Mouse (Mus musculus): ENCODE measurements around the gene Fbxl16.

Gene Fbxl16

GRCm38 (mm10) chr17:25828712-25829557, 20.1 kb downstream of the Fbxl16 start, which contains the start of gene Jmjd8:
TSS of gene Jmjd8 (plus strand) at chr17:25828867.
- no peak for DNase-seq (ENCODE audit: low read depth, low spot score)

DNA sequence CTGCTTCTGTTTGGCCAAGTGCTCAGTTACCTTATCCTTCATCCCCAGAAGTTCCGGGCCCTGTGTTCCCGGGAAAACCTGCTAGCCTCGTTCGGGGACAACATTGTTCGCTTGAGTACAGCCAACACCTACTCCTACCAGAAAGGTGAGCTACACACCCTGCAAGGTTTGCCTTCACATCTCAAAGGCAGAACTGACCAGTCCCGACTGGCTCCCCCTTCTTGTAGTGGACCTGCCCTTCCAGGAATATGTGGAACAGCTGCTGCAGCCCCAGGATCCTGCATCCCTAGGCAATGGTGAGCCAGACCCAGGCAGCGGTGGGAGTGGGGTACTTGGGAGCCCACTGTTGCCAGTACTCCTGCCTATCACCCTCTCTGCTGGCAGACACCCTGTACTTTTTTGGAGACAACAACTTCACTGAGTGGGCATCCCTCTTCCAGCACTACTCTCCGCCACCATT, 20.7 kb downstream of the Fbxl16 start:
- DNase-seq (ENCODE audit: low read depth, low spot score) = no peak

- DNase-seq (ENCODE audit: low read depth, low spot score) = no peak
Measured at GRCm38 (mm10) chr17:25830200-25830753, 21.4 kb downstream of the Fbxl16 start.

DNA sequence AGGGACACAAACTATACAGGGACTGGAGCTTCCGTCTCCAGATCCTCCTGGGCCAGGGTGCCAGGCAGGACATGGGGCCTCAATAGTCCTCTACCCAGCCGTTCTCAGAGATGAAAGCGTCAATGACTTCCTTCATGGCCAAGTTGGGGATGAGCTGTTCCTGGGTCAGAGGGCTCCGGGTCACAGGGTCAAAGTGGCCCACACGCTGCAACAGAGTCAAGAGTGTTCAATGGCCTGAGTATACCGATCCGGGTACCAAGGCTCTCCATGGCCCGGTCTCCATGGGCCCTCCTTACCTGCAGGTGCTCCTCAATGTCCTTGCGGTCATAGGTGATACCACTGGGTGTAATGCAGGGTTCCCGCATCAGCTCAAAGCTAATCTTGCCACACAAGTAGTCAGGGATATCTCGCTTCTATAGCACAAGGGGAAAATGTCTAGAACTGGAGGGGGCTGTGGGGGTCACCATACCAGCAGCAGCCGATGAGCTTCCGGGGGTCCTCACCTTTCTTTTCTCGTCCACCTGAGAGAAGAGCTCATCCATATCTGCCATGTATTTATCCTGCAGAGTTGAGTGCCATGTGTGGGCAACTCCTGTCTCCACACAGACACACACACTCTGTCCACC, 22.0 kb downstream of the Fbxl16 start:
- no peak for DNase-seq (ENCODE audit: low read depth, low spot score)

DNA sequence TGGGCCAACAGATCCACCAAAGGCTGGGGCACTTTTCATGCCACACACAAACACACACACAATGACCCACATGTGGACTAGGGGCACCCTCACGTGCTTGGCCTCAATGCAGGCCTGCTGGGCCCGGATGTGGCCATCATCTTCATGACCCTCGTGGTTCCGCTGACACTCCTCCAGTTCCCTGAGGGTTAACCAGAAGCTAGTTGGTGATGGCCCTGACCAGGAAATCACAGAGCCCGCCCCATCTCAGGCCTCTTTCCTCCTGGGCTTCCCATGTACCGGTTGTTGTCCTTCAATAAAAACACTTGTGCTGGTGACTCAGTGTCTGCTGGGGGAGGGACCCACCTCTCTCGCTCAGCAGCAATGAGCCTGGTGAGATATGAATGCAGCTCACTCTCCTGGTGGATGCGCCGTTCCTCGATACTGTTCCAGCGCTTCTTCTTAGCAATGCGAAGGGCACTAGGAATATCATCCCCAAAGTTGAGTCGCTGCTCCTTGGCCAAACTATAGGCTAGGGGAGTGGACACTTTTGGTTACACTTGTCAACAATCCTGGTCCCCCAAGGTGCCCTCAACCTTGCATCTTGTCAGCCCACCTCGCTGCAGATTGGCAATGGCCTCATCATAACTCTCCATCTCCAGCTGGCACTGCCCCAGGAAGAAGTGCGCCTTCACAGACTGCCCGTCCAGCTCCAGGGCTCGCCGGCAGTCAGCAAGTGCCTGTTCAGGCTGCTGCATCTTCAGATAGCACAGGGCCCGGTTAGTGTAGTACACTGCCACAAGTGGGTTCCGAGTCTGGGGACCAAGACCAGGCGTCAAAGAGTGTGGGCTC, 22.8 kb downstream of the Fbxl16 start:
- no peak for DNase-seq (ENCODE audit: low read depth, low spot score)

DNA sequence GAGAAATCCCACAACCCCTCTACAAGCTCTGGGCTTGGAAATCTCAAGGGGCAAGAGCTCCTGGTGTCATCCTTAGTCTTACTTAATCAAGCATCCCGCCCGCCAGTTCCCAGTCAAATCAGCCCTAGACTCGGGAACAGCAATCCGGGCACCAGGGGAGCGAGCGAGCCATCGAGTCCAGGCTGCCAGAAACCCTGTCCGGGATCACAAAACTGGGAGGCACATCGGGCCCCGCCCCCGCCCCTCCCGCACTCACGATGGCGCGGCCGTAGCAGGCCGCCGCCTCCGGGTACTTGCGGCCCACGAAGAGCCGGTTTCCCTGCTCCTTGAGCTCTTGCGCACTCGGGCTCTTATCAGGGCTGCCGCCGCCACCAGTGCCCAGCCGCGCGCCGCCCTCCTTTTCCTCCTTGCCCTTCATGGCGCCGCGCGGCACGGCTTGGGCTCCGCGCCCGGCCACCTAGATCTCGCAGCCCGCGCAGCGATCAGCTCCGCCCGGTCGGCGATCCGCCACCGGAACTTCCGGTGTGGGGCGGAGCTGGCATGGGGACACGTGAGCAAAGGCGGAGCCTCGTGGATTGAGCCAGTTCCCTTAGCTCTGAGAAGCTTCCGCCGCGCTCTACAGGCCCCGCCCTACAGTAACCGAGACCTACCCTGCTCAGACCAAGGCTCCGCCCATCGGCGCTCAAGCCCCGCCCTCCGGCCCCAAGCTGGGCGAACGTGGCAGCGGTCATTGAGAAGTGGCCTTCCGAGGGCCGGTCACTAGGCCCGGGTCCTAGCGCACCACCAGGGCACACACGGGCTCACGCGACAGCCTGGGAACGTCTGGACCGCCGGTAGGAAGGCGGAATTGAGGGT, 23.8 kb downstream of the Fbxl16 start:
- peak; percentile 96 for DNase-seq (ENCODE audit: low read depth, low spot score)

DNA sequence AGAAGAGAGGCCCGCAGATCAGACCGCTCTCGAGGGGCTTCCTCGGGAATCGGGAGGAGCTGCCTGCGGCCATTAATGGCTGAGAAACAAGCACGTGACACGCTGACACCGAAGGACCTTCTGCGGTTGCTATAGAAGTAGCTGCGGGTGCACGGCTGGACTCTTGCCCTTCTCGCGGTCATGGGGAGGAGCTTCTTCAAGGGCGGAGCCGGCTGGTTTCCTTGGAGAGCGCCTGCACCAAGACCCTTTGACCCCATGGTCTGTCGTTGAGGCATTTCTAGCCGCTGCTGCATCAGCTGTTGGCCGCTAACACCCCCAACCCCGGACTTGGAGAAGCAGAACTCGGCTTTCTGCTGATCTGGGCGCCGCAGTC, 24.4 kb downstream of the Fbxl16 start, which contains the start of gene Stub1:
Stub1 (minus strand) TSS at position 114 of the 373 bp plus-strand sequence.
- DNase-seq (ENCODE audit: low read depth, low spot score) = no peak

- no peak for DNase-seq (ENCODE audit: low read depth, low spot score)
Measured at GRCm38 (mm10) chr17:25833961-25834594, 25.2 kb downstream of the Fbxl16 start.

DNA sequence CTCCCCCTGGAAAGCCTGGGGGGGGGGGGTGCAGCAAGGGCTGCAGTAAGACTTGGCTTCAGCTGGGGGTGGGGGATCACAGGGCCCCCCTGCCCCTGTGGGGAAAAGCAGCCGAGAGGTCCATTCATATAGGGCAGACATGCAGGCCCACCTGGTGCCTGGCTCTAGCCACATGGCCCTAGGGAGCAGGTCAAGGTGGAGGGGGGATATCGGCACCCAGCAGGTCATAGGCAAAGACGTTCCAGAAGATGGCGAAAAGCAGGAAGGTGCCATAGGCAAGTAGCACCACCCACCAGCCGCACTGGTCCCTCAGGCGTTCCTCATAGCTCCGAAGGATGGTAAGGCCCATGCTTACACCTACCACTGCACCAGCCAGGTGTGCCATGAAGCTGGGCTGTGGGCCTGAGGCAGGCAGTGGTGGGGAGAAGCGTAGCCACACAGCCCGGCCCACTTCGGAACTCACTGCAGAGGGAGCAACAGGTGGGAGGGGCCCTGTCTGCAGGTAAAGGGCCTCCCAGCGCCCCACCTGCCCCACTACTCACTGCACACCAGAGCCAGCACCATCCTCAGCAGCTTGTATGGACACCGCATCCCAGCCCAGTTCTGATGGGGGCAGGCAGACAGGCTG, 25.8 kb downstream of the Fbxl16 start:
- no peak for DNase-seq (ENCODE audit: low read depth, low spot score)

DNA sequence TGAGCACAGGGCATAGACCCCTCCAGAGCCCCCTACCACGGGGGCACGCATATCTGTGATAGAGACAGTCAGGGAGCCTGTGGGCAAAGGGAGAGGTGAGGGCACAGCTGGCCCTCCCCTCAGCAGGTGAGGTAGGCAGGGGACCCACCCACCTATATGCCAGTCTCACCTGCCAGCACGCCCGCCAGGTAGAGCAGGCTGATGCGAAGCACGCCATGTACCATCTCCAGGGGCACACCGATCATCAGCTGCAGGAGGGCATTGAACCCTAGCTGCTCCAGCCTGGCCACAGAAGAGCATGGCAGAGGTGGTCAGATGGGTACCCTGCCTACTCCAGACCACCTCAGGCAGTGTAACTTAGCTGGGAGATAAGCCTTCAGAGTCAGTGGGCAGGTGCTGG, 26.4 kb downstream of the Fbxl16 start:
- no peak for DNase-seq (ENCODE audit: low read depth, low spot score)

DNA sequence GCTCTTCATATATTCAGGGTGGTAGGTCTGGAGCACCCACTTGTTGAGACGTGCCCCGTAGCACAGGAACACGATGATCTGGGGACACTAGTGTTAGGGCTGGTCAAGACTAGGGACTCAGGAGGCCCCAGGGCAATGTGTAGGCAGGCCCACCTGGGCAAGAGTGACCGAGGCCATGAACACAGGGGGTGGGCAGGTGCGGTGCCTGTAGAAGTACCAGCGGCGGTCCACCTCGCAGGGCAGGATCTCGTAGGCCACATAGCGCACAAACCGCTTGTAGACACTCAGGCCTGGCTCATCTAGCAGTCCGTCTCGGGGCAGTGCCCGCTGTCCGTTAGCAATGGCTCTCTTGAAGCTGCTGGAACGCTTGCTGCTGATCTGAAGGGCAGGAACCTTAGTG, 26.9 kb downstream of the Fbxl16 start:
- DNase-seq (ENCODE audit: low read depth, low spot score) = no peak

DNA sequence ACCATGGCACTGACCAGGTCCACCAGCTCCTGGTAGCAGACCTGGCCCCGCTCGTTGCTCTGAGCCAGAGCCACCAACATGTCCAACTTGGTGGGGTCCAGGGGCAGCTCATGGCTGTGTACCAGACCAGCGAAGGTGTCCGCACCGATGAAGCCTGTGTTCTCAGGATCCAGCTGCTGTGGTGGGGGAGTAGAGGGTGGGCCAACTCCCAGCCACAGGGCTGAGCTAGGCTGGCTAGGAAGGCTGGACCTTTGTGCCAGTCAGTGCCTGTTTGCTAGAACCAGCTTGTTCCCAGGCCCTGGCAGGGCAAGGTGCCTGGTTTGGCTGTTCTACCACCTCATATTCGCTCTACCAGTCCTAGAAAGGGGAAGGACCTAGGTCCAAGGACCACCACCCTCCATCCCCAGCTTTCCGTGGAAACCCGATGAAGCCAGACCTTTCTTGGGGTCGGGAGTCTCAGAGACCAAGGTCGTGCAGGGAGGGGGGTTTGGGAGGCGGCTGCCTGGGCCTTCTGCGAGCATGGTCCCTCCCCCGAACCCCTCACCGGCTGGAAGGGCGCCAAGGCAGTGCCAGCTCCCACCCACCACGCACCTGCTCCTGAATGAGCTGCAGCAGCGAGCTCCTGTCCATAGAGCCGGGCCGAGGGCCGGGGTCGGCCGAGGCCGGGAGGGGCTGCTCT, 27.7 kb downstream of the Fbxl16 start:
- no peak for DNase-seq (ENCODE audit: low read depth, low spot score)

GRCm38 (mm10) chr17:25837076-25837410, 28.2 kb downstream of the Fbxl16 start, which contains the start of gene Rhbdl1:
TSS of gene Rhbdl1 (minus strand) at chr17:25837295.
- no peak for DNase-seq (ENCODE audit: low read depth, low spot score)

- no peak for DNase-seq (ENCODE audit: low read depth, low spot score)
Measured at GRCm38 (mm10) chr17:25837533-25837932, 28.6 kb downstream of the Fbxl16 start.

DNA sequence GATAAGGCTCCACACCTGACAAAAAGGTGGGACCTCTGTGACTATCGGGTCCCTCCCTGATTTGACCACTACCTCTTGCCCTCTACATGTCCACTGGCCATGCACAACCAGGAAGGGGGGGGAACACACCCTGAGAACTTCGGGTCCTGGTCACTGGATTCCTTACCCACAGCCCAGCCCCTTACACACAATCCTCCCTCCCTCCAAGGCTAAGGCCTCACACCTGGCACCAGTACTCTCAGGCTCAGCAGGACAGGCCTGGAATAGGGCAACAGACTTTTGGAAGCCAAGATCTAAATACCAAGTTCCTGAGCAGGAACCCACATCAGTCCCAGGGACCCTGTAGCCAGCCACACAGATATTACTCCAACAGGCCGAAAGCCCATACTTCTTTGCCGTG, 30.0 kb downstream of the Fbxl16 start:
- DNase-seq (ENCODE audit: low read depth, low spot score) = no peak

- DNase-seq (ENCODE audit: low read depth, low spot score) = no peak
Measured at GRCm38 (mm10) chr17:25839455-25840235, 30.8 kb downstream of the Fbxl16 start.

DNA sequence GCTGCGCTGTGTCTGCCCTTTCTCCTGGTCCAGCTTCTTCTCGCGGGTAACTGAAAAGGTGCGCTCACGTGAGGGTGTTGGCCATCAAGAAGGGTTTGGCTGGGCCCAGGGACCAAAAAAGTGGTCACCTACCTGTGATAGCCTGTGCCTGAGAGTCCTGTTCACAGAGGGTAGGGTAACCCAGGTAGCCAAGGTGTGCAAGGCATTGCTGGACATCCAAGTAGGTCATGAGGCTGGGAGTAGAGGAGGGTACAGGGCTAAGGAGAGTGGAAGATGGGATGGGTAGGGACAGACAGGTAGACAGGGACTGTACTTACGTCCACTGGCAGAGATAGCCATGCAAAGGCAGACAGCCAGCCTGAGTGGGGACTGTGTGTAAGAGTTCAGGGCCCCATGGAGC, 31.6 kb downstream of the Fbxl16 start:
- DNase-seq (ENCODE audit: low read depth, low spot score) = no peak

DNA sequence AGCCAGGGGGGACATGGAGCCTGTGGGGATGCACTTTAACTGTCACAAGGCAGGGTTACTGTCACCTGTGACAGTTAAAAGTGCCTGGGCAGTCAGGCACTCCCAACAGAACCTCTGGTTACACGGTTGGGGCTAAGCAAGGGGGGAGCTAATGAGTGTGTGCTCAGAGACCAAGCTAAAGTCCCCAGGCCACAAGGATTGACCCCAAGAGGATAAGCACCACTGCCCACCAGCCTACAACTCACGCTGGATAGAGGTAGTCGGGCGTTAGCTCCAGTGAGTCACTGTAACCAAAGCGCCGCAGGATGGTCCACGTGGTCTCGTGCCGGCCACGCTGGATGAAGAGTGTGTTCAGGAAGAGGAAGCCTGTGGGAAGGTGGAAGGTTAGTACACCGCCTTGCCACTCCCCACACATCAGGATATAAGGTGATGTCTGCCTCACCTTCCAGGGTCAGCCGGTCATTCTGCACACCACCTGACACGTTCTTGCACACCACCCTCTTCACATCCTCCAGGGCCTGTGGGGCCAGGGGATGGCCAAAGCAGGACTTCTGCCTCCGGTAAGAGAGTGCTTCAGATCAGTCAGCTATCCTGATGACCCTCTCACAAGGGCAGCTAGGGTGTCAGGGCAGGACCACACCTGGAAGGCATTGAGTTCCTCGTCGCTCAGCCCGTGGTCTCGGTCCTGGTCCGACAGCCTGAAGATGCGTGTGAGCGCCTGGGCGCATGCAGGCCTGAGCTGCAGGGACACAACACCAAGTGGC, 32.4 kb downstream of the Fbxl16 start, which contains the start of gene Gm20683:
Gm20683 (minus strand) TSS at position 647 of the 764 bp plus-strand sequence.
- no peak for DNase-seq (ENCODE audit: low read depth, low spot score)

Measured in WW6 (cell line).